Mouse (Mus musculus): ENCODE measurements at regions not wholly inside any gene's neighbourhood (a gene's known extent, or its start where the extent isn't known, plus 50 kb on each side); places are given as distances from the start of the nearest gene placed in this dataset.

GRCm38 (mm10) chr3:121618561-121618960 is 52.0 kb upstream of the 4930432M17Rik start:
- no peak for ATAC-seq (ENCODE audit: insufficient number of reproducible peaks, low FRiP score, low TSS enrichment)

GRCm38 (mm10) chr3:121618161-121618560 is 52.4 kb upstream of the 4930432M17Rik start:
- ATAC-seq (ENCODE audit: insufficient number of reproducible peaks, low FRiP score, low TSS enrichment) = no peak

DNA sequence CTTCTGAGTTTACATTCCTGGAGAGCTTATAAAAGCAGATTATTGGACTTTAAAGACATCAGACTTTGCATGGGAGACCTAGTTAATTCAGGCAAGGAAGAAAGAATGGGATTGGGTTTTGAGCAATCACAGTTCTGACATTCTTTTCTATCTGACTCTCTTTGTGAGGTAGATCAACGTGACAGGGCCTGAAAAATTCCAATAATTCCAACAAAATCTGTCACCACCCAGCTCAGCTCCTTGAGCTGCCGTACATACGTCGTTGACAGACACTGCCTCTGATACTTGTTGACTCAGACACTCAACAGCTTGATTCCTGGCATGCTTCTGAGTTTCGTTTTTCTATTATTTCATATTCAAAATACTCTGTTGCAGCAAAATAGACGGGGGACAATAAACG is 53.2 kb upstream of the 4930432M17Rik start:
- no peak for ATAC-seq (ENCODE audit: insufficient number of reproducible peaks, low FRiP score, low TSS enrichment)

- ATAC-seq (ENCODE audit: insufficient number of reproducible peaks, low FRiP score, low TSS enrichment) = no peak
Measured at GRCm38 (mm10) chr3:121616075-121616474, 54.5 kb upstream of the 4930432M17Rik start.

GRCm38 (mm10) chr3:121614741-121615140 is 55.8 kb upstream of the 4930432M17Rik start:
- ATAC-seq (ENCODE audit: insufficient number of reproducible peaks, low FRiP score, low TSS enrichment) = no peak

- no peak for ATAC-seq (ENCODE audit: insufficient number of reproducible peaks, low FRiP score, low TSS enrichment)
Measured at GRCm38 (mm10) chr3:121613224-121613623, 57.3 kb upstream of the 4930432M17Rik start.

DNA sequence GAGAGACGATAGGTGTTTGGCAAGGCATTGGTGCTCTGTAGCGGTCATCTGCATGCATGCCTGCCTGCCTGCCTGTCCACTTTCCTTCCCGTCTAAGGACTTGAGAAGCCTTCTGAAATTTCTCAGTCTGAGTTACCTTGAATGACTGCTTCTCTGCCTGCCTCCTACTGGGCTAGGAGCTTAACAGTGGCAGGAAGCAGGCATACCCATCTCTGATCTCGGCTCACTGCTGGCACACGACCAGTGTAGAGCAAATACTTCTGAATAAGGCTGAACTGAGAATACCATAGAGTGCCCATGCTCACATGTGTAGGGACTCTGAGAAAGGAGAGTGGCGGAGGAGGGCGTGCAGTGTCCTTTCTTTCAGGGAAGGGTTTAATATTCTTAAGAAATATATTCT is 60.7 kb upstream of the 4930432M17Rik start:
- no peak for ATAC-seq (ENCODE audit: insufficient number of reproducible peaks, low FRiP score, low TSS enrichment)

- no peak for ATAC-seq (ENCODE audit: insufficient number of reproducible peaks, low FRiP score, low TSS enrichment)
Measured at GRCm38 (mm10) chr3:121609090-121609489, 61.5 kb upstream of the 4930432M17Rik start.

- ATAC-seq (ENCODE audit: insufficient number of reproducible peaks, low FRiP score, low TSS enrichment) = no peak
Measured at GRCm38 (mm10) chr3:121604737-121605136, 65.8 kb upstream of the 4930432M17Rik start.

GRCm38 (mm10) chr3:121604081-121604480 is 66.5 kb upstream of the 4930432M17Rik start:
- ATAC-seq (ENCODE audit: insufficient number of reproducible peaks, low FRiP score, low TSS enrichment) = peak; percentile 60

- no peak for ATAC-seq (ENCODE audit: insufficient number of reproducible peaks, low FRiP score, low TSS enrichment)
Measured at GRCm38 (mm10) chr3:121602826-121603370, 67.7 kb upstream of the 4930432M17Rik start.

DNA sequence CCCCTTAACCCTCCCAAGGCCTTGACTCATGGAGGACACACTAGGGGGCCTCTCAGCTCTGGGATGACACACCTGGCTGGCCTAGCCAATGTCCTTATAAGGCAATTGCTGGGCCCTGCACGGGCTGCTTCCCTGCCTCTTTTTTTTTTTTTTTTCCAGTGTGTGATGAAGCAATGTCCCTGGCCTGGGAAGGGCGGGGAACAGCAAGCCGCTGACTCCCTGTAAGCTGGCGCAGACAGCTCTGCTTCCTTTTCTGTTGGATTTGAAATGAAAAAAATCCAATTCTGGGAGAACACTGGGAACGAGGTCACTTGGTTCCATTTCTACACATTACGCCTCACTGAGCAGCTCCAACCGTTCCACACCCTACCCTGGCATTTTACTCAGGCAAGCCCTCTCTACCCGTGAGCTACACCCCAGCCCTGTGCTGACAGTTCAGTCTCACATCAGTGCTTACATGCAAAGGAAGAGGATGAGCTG is 68.4 kb upstream of the 4930432M17Rik start:
- ATAC-seq (ENCODE audit: insufficient number of reproducible peaks, low FRiP score, low TSS enrichment) = no peak

DNA sequence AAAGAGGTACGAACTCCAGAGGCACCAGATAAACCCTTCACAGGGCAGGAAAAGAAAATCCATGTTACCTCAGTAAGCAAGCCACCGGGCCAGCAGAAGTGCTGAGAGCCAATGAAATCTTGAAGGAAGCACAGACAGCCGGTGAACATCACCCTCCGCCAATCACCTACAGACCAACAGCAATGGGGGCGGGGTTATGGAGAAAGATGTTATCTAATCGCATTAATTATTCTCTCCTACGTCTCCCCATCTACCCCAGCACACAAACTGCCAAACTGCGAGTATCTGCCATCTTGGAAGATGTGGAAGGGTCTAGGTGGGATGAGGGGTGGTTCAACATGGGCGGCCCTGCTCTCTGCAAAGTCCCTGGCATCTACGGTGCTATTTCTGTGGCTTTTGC is 68.6 kb upstream of the Slc44a3 start:
- ATAC-seq (ENCODE audit: insufficient number of reproducible peaks, low FRiP score, low TSS enrichment) = no peak

GRCm38 (mm10) chr3:121600388-121600787 is 68.2 kb upstream of the Slc44a3 start:
- ATAC-seq (ENCODE audit: insufficient number of reproducible peaks, low FRiP score, low TSS enrichment) = no peak

DNA sequence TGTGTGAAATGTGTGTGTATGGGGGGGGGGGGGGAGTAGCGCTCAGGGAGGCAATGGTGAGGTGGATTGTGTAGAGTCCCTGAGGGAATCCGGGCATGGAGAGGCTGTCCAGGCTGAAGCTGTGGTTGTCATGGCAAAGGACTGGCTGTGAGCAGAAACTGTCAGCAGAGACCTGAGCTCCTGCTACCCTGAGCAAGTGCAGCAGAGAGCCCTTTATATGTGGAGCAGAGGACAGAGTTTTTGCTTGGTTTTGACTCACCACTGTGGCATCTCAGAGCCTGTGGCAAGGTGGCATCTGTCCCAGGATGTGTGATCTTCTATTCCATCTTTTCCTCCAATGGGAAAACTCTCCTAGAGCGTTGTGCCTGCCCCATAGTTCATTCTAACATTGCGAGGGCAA is 65.8 kb upstream of the Slc44a3 start:
- ATAC-seq (ENCODE audit: insufficient number of reproducible peaks, low FRiP score, low TSS enrichment) = no peak

DNA sequence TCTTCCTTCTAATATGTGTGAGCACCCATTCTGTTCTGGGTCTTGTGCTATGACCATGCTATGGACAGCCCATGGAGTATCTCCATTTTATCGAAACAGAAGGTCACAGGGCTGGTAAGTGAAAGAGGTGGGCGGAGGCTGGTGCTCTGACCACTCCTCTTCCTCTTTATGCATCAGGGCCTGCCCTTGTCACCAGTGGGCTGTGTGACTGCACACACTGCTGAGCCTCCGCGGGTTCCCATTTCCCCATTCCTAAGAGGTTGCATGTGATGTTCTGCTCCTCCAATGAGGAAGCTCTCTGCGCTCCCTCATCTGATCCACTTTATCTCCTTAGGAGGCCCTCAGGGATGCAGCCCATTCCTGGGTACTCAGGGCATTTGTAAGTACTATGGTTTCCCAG is 65.0 kb upstream of the Slc44a3 start:
- ATAC-seq (ENCODE audit: insufficient number of reproducible peaks, low FRiP score, low TSS enrichment) = no peak

- no peak for ATAC-seq (ENCODE audit: insufficient number of reproducible peaks, low FRiP score, low TSS enrichment)
Measured at GRCm38 (mm10) chr3:121594580-121594979, 62.4 kb upstream of the Slc44a3 start.

DNA sequence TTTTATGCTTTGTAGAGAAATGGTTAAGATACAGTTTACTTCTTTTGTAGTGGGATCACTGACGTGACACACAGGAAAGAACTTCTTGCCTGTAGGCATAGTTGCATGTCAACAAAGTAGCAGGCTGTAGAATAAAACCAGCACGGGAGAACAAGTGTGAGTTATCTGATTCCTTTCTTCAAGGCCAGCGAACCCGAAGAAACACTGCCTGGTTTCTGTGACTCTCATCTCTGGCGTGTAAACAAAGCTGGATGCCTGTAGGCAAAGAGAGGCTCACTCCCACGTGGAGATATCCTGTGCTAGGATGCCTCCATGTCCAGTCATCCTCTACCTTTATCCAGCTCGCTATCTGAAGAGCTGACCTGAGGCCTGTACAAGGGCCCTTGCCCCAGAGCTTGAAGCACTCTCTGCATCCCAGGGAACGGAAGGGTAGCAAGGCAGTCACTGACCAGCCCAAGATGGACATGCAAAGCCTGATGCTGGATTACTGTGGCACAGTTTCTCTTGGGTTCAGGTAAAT is 61.5 kb upstream of the Slc44a3 start:
- no peak for ATAC-seq (ENCODE audit: insufficient number of reproducible peaks, low FRiP score, low TSS enrichment)

DNA sequence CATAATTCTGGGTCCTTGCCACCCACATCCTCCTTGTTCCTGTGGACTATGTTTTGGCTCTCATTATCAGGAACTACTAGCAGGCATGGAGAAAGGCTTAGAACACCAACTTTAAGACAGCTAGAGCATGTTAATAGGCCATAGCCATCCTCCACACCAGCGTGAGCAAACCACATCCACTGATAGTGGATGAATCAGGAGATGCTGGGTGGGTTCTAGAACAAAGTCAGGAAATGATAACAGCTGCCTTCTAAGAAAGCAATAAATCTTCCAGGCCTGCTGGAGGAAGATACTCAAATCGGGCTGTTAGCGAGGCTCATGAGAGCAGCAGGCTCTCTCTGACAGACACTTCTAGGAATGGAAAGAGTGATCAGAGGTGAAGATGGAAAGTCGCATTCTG is 60.9 kb upstream of the Slc44a3 start:
- ATAC-seq (ENCODE audit: insufficient number of reproducible peaks, low FRiP score, low TSS enrichment) = no peak

- no peak for ATAC-seq (ENCODE audit: insufficient number of reproducible peaks, low FRiP score, low TSS enrichment)
Measured at GRCm38 (mm10) chr3:121589494-121589885, 57.3 kb upstream of the Slc44a3 start.

DNA sequence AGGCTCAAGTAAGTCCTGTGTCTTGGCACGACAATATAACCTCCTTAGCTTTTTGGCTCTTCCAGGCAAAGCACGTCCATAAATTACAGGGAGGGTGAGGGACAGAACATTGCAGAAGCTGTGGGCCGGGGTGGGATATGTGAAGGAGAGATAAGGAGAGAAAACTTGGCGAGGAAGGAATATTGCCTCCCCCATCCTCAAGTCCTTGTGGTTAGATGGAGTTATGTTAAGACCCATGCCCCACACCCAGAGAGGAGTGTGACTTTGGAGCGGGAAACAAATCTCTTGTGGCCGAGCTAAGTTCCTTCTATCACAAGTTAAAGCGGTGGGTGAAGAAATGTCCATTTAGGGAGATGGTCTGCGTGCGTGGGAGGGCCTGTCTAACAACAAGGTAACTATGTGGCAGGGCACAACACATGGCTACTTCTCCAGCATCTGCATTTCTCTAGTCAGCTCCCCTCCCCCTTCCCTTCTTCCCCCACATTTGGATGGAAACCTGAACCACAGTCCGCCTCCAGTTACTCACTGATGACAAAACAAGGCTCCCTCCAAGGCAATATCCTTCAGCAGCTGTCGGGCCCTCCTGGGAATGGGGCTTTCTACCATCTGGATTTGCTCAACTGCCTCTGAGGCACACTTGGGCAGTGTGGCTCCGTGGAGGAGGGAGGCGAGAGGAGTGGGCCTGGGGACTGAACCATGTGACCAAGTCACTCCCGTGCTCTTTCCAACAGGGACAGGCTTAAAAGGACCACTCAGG is 56.7 kb upstream of the Slc44a3 start:
- ATAC-seq (ENCODE audit: insufficient number of reproducible peaks, low FRiP score, low TSS enrichment) = no peak

DNA sequence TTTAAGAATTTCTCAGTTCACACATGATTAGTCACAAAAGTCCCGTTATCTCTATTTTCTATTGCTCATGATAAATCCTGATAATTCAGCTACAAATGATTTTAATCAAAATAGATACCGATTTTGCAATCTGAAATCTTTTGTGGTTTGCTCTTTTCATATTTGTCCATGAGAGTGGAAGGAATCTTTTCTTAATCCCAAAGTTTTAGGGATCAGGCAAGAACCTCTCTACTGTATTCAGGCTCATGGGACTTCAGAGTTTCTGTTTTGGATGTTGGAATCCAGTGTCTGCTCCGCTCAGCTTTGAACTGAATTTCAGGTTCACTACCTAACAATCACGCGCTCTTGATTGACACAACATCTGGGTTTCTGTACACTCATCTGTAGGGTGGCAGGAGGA is 53.1 kb upstream of the Slc44a3 start:
- ATAC-seq (ENCODE audit: insufficient number of reproducible peaks, low FRiP score, low TSS enrichment) = no peak
